Mouse (Mus musculus) lung, adult 2 months (tissue): ENCODE measurements around the gene Tacr1.

ENCODE experiments used
- CTCF ChIP-seq: fragments of 200-500 bp; IDR thresholded peaks from 2 replicates; pipeline ENCODE4 v1.5.1; 2011; ENCODE audit warnings: mild to moderate bottlenecking, low read length, control low read depth; ENCODE audit not compliant: insufficient read depth
- POLR2A ChIP-seq: fragments of 200-500 bp; IDR thresholded peaks from 2 replicates; pipeline ENCODE4 v1.6.1; 2011; ENCODE audit warnings: low read depth, mild to moderate bottlenecking, control low read depth, low read length, borderline replicate concordance; ENCODE audit errors: extremely low read depth

GRCm38 (mm10) chr6:82418367-82418766 is 16.2 kb downstream of the Tacr1 start:
- TF ChIP-seq POLR2A (no peak), CTCF (no peak)
